Mouse (Mus musculus) liver, postnatal 0 days (tissue): ENCODE results near the gene Gbp2b.
"Not testable (repeated sequence)": the region's sequence is repeated elsewhere in the genome, so short reads cannot be mapped to it uniquely, and the experiment has no call there.

ENCODE experiments used
- CTCF ChIP-seq: sonication (generic); IDR thresholded peaks from 2 replicates; pipeline ENCODE4 v1.5.1; 2016; ENCODE audit warnings: antibody characterized with exemption, low read depth
- EP300 ChIP-seq: IDR thresholded peaks from 2 replicates; pipeline ENCODE4 v1.6.1; 2016; ENCODE audit warnings: antibody characterized with exemption, low read depth, mild to moderate bottlenecking

GRCm38 (mm10) chr3:142567490-142567889 lies 27.2 kb upstream of the Gbp2b start:
- not testable (repeated sequence) for TF ChIP-seq EP300, CTCF
